Mouse (Mus musculus): ENCODE measurements around the gene Kif1b. TPM values are rescaled to one million over a fixed set of nuclear protein-coding genes. Genes with fewer than 3 reads are reported as not detected.
"Not testable (repeated sequence)": the region's sequence is repeated elsewhere in the genome, so short reads cannot be mapped to it uniquely, and the experiment has no call there.

Kif1b gene
- polyA plus RNA-seq, 1 experiment, result 232 TPM

- DNase-seq (ENCODE audit: low read depth), result peak; percentile 90
- TF ChIP-seq CTCF (IDR thresholded peaks at IDR 0.05; ENCODE audit: borderline replicate concordance, extremely low read depth, insufficient read depth, insufficient read length) (no peak), POLR2A (IDR thresholded peaks at IDR 0.05; ENCODE audit: borderline replicate concordance, extremely low read depth, insufficient read depth, insufficient read length, poor library complexity, severe bottlenecking) (no peak)
Measured at GRCm38 (mm10) chr4:149247156-149247633, 60.3 kb downstream of the Kif1b start.

- peak; percentile 82 for DNase-seq (ENCODE audit: low read depth)
- no peak for TF ChIP-seq CTCF (IDR thresholded peaks at IDR 0.05; ENCODE audit: borderline replicate concordance, extremely low read depth, insufficient read depth, insufficient read length)
- no peak for TF ChIP-seq POLR2A (IDR thresholded peaks at IDR 0.05; ENCODE audit: borderline replicate concordance, extremely low read depth, insufficient read depth, insufficient read length, poor library complexity, severe bottlenecking)
Measured at GRCm38 (mm10) chr4:149246578-149247155, 60.8 kb downstream of the Kif1b start.

- DNase-seq (ENCODE audit: low read depth), result no peak
- no peak for TF ChIP-seq CTCF (IDR thresholded peaks at IDR 0.05; ENCODE audit: borderline replicate concordance, extremely low read depth, insufficient read depth, insufficient read length)
- TF ChIP-seq POLR2A (IDR thresholded peaks at IDR 0.05; ENCODE audit: borderline replicate concordance, extremely low read depth, insufficient read depth, insufficient read length, poor library complexity, severe bottlenecking), result no peak
Measured at GRCm38 (mm10) chr4:149237011-149237410, 70.5 kb downstream of the Kif1b start.

GRCm38 (mm10) chr4:149233938-149234337, 73.6 kb downstream of the Kif1b start:
- DNase-seq (ENCODE audit: low read depth), result no peak
- TF ChIP-seq POLR2A (IDR thresholded peaks at IDR 0.05; ENCODE audit: borderline replicate concordance, extremely low read depth, insufficient read depth, insufficient read length, poor library complexity, severe bottlenecking), result no peak
- TF ChIP-seq CTCF (IDR thresholded peaks at IDR 0.05; ENCODE audit: borderline replicate concordance, extremely low read depth, insufficient read depth, insufficient read length), result no peak

GRCm38 (mm10) chr4:149228682-149229081, 78.8 kb downstream of the Kif1b start:
- not testable (repeated sequence) for DNase-seq (ENCODE audit: low read depth)

GRCm38 (mm10) chr4:149228256-149228655, 79.2 kb downstream of the Kif1b start:
- DNase-seq (ENCODE audit: low read depth), result no peak
- TF ChIP-seq POLR2A (IDR thresholded peaks at IDR 0.05; ENCODE audit: borderline replicate concordance, extremely low read depth, insufficient read depth, insufficient read length, poor library complexity, severe bottlenecking), result no peak
- no peak for TF ChIP-seq CTCF (IDR thresholded peaks at IDR 0.05; ENCODE audit: borderline replicate concordance, extremely low read depth, insufficient read depth, insufficient read length)

- DNase-seq (ENCODE audit: low read depth), result no peak
- TF ChIP-seq CTCF (IDR thresholded peaks at IDR 0.05; ENCODE audit: borderline replicate concordance, extremely low read depth, insufficient read depth, insufficient read length) (no peak), POLR2A (IDR thresholded peaks at IDR 0.05; ENCODE audit: borderline replicate concordance, extremely low read depth, insufficient read depth, insufficient read length, poor library complexity, severe bottlenecking) (no peak)
Measured at GRCm38 (mm10) chr4:149226311-149226710, 81.2 kb downstream of the Kif1b start.

- TF ChIP-seq POLR2A (IDR thresholded peaks at IDR 0.05; ENCODE audit: borderline replicate concordance, extremely low read depth, insufficient read depth, insufficient read length, poor library complexity, severe bottlenecking) (no peak), CTCF (IDR thresholded peaks at IDR 0.05; ENCODE audit: borderline replicate concordance, extremely low read depth, insufficient read depth, insufficient read length) (no peak)
Measured at GRCm38 (mm10) chr4:149223453-149223852, 84.0 kb downstream of the Kif1b start.

GRCm38 (mm10) chr4:149220481-149220880, 87.0 kb downstream of the Kif1b start:
- DNase-seq (ENCODE audit: low read depth), result no peak

More at GRCm38 (mm10) chr4:149223453-149223852, 84.0 kb downstream of the Kif1b start:
- DNase-seq (ENCODE audit: low read depth), result no peak

GRCm38 (mm10) chr4:149220042-149220473, 87.4 kb downstream of the Kif1b start:
- peak; percentile 92 for DNase-seq (ENCODE audit: low read depth)
- TF ChIP-seq POLR2A (IDR thresholded peaks at IDR 0.05; ENCODE audit: borderline replicate concordance, extremely low read depth, insufficient read depth, insufficient read length, poor library complexity, severe bottlenecking) (no peak), CTCF (IDR thresholded peaks at IDR 0.05; ENCODE audit: borderline replicate concordance, extremely low read depth, insufficient read depth, insufficient read length) (no peak)

More at GRCm38 (mm10) chr4:149220481-149220880, 87.0 kb downstream of the Kif1b start:
- TF ChIP-seq CTCF (IDR thresholded peaks at IDR 0.05; ENCODE audit: borderline replicate concordance, extremely low read depth, insufficient read depth, insufficient read length) (no peak), POLR2A (IDR thresholded peaks at IDR 0.05; ENCODE audit: borderline replicate concordance, extremely low read depth, insufficient read depth, insufficient read length, poor library complexity, severe bottlenecking) (no peak)

GRCm38 (mm10) chr4:149219401-149220041, 88.0 kb downstream of the Kif1b start:
- DNase-seq (ENCODE audit: low read depth), result peak; percentile 59
- TF ChIP-seq POLR2A (IDR thresholded peaks at IDR 0.05; ENCODE audit: borderline replicate concordance, extremely low read depth, insufficient read depth, insufficient read length, poor library complexity, severe bottlenecking) (no peak), CTCF (IDR thresholded peaks at IDR 0.05; ENCODE audit: borderline replicate concordance, extremely low read depth, insufficient read depth, insufficient read length) (no peak)

GRCm38 (mm10) chr4:149218476-149218875, 89.0 kb downstream of the Kif1b start:
- no peak for DNase-seq (ENCODE audit: low read depth)
- no peak for TF ChIP-seq CTCF (IDR thresholded peaks at IDR 0.05; ENCODE audit: borderline replicate concordance, extremely low read depth, insufficient read depth, insufficient read length)
- no peak for TF ChIP-seq POLR2A (IDR thresholded peaks at IDR 0.05; ENCODE audit: borderline replicate concordance, extremely low read depth, insufficient read depth, insufficient read length, poor library complexity, severe bottlenecking)

Data from brain, embryonic 14.5 days (tissue).